Comparison of ENCODE assay signal across 8 mouse cellular contexts in the genomic region with DNA sequence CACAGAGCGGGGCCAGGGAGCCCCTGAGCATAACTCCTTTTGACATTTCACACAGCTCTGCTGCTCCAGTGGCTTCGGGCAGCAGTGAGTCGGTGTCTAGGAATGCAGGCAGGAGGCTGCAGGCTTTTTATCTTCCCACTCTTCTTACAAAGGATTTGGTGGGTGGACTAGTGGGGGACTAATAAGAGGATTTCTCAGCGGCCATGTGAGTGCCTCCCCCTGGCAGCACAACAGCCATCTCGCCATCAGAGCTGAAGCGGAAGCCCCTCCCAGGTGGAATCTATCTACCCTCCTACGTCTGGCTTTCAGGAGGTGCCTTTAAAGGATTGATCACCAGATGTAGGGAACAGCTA. TPM values are rescaled to one million over a fixed set of nuclear protein-coding genes. Genes with fewer than 3 reads are reported as not detected.
DNase-seq lines count a peak whose midpoint lies in the region; ATAC-seq and TF ChIP-seq lines count a peak whose summit lies in the region.

No protein-coding gene starts in this region.

- no peak for DNase-seq in kidney, adult 2 months
- peak; percentile 39 for DNase-seq in embryo, embryonic 9.5 days (ENCODE audit: extremely low spot score)
- DNase-seq in left cerebral cortex, postnatal 36 days (ENCODE audit: low spot score in 2 of 2), result no peak
- no peak for DNase-seq in left cerebral cortex, adult 9 months (ENCODE audit: low spot score in 2 of 2)
- no peak for DNase-seq in cerebellum, adult 8-10 months

- 12% methylated on average over 7 of the region's 7 CpGs for WGBS in kidney, embryonic 16.5 days
- 46% methylated on average over 7 of the region's 7 CpGs for WGBS in kidney, adult 2 months
- WGBS in hindbrain, embryonic 15.5 days, result 18% methylated on average over 7 of the region's 7 CpGs
- WGBS in olfactory bulb, adult 2 months, result 22% methylated on average over 7 of the region's 7 CpGs

- no peak for TF ChIP-seq POLR2A in kidney, adult 2 months (IDR thresholded peaks at IDR 0.05; ENCODE audit: low read depth, low read length)
- TF ChIP-seq POLR2A in olfactory bulb, adult 2 months (IDR thresholded peaks at IDR 0.05; ENCODE audit: insufficient read depth, low read depth, low read length), result no peak

- H3K4me3 ChIP-seq in kidney, embryonic 16.5 days (ENCODE audit: low read length), result peak overlapping the region; percentile 4; the same call in 1 of the 2 replicates
- H3K4me3 ChIP-seq in kidney, adult 2 months (ENCODE audit: insufficient read depth, low read depth, low read length), result no peak overlapping the region
- no peak overlapping the region for H3K4me3 ChIP-seq in hindbrain, embryonic 15.5 days
- H3K4me3 ChIP-seq in olfactory bulb, adult 2 months (ENCODE audit: insufficient read depth, low read depth, low read length), result no peak overlapping the region

- H3K4me1 ChIP-seq in kidney, embryonic 16.5 days (ENCODE audit: insufficient read depth, low read length), result peaks cover 44% of the 10 kb centered on the region
- H3K4me1 ChIP-seq in kidney, adult 2 months (ENCODE audit: control insufficient read depth, insufficient read depth, low read length), result no peaks in the 10 kb centered on the region; the same call in 1 of the 2 replicates
- H3K4me1 ChIP-seq in hindbrain, embryonic 15.5 days (replicated peaks), result peaks cover 42% of the 10 kb centered on the region
- H3K4me1 ChIP-seq in olfactory bulb, adult 2 months (ENCODE audit: control insufficient read depth, insufficient read depth, low read length), result peaks cover 34% of the 10 kb centered on the region

- no peaks in the 10 kb centered on the region for H3K27me3 ChIP-seq in kidney, embryonic 16.5 days (ENCODE audit: insufficient read depth, low read length)
- H3K27me3 ChIP-seq in kidney, adult 2 months (replicated peaks; ENCODE audit: control insufficient read depth, insufficient read depth, low read length), result no peaks in the 10 kb centered on the region
- no peaks in the 10 kb centered on the region for H3K27me3 ChIP-seq in hindbrain, embryonic 15.5 days

- no peaks in the 10 kb centered on the region for H3K36me3 ChIP-seq in kidney, embryonic 16.5 days (ENCODE audit: insufficient read depth, low read length)
- no peaks in the 10 kb centered on the region for H3K36me3 ChIP-seq in kidney, adult 2 months (ENCODE audit: control insufficient read depth, insufficient read depth, low read length)
- H3K36me3 ChIP-seq in hindbrain, embryonic 15.5 days, result no peaks in the 10 kb centered on the region

- no peak for ATAC-seq in kidney, embryonic 16.5 days (ENCODE audit: low FRiP score, low TSS enrichment)
- no peak for ATAC-seq in hindbrain, embryonic 15.5 days (ENCODE audit: low FRiP score, low read depth)

- H3K9me3 ChIP-seq in kidney, embryonic 16.5 days (ENCODE audit: low read length), result no peaks in the 10 kb centered on the region
- no peaks in the 10 kb centered on the region for H3K9me3 ChIP-seq in hindbrain, embryonic 15.5 days

- H3K4me2 ChIP-seq in kidney, embryonic 16.5 days (replicated peaks; ENCODE audit: low read depth, low read length), result peak overlapping the region; percentile 33
- peak overlapping the region; percentile 27 for H3K4me2 ChIP-seq in hindbrain, embryonic 15.5 days

- peak overlapping the region; percentile 48; the same call in 1 of the 2 replicates for H3K9ac ChIP-seq in kidney, embryonic 16.5 days (replicated peaks; ENCODE audit: low read length)
- H3K9ac ChIP-seq in hindbrain, embryonic 15.5 days, result no peak overlapping the region

- intact Hi-C loops in left cerebral cortex, postnatal 36 days (cut with DNase I), result loop anchor here (5.0 kb wide), 1 partner anchor 33 kb away; a partner anchor contains a TSS

- peak overlapping the region; percentile 78 for H3K27ac ChIP-seq in kidney, embryonic 16.5 days (ENCODE audit: low read length)
- no peak overlapping the region for H3K27ac ChIP-seq in kidney, adult 2 months (ENCODE audit: insufficient read depth, low read depth, low read length)
- peak overlapping the region; percentile 59 for H3K27ac ChIP-seq in hindbrain, embryonic 15.5 days (replicated peaks)
- peak overlapping the region; percentile 35 for H3K27ac ChIP-seq in olfactory bulb, adult 2 months (ENCODE audit: insufficient read depth, low read depth, low read length)

- TF ChIP-seq CTCF in kidney, adult 2 months (conservative IDR thresholded peaks at IDR 0.05; ENCODE audit: insufficient read depth, insufficient read length, low read depth, low read length), result no peak
- TF ChIP-seq CTCF in olfactory bulb, adult 2 months (IDR thresholded peaks at IDR 0.05; ENCODE audit: insufficient read depth, low read depth, low read length), result no peak

RNA-seq across cellular contexts. Expression of a gene that starts 34.7 kb away (rescaled TPM):
- polyA plus RNA-seq in kidney, embryonic 16.5 days (2015; fragmentation: Nextera tagmentation; extraction: Ambion mirVana), result 45.8 and 49.5 TPM in 2 replicates
- polyA plus RNA-seq in kidney, adult 2 months (2012; rRNA removed), result 41.3 and 48.7 TPM in 2 replicates
- polyA plus RNA-seq in hindbrain, embryonic 15.5 days (2015; fragmentation: Nextera tagmentation; extraction: Ambion mirVana), result 148 and 158 TPM in 2 replicates
- not detected in 2 replicates for polyA plus RNA-seq in olfactory bulb, adult 2 months (2012; ENCODE audit: insufficient read depth, insufficient read length, low replicate concordance, missing spikeins)
- total RNA-seq in left cerebral cortex, postnatal 36 days (2021), result 100 to 1,000 TPM in 1 of 2 experiments, 10 to 100 TPM in 1; 82.9 to 103 TPM

RNA-seq across cellular contexts. Expression of a gene that starts 44.1 kb away (rescaled TPM):
- 10.5 and 12.5 TPM in 2 replicates for polyA plus RNA-seq in kidney, embryonic 16.5 days (2015; fragmentation: Nextera tagmentation; extraction: Ambion mirVana)
- 8.5 and 12.6 TPM in 2 replicates for polyA plus RNA-seq in kidney, adult 2 months (2012; rRNA removed)
- 26.1 and 26.3 TPM in 2 replicates for polyA plus RNA-seq in hindbrain, embryonic 15.5 days (2015; fragmentation: Nextera tagmentation; extraction: Ambion mirVana)
- polyA plus RNA-seq in olfactory bulb, adult 2 months (2012; ENCODE audit: insufficient read depth, insufficient read length, low replicate concordance, missing spikeins), result not detected in 2 replicates
- total RNA-seq in left cerebral cortex, postnatal 36 days (2021), result 10 to 100 TPM; 32.6 to 34.3 TPM
